Mouse (Mus musculus) left cerebral cortex, postnatal 25 days (tissue): Measurements from ENCODE around the gene 4930432K21Rik. TPM values are rescaled to one million over a fixed set of nuclear protein-coding genes. Genes with fewer than 3 reads are reported as not detected.

ENCODE experiments used
- DNase-seq, 2 experiments: peaks; one replicate each; pipeline ENCODE4 v3.0.0; 2022; ENCODE audit warnings: low spot score in 2 of 2, mixed read lengths in 1 of 2
- intact Hi-C: fragments of 180-260 bp; cut with DNase I; formaldehyde crosslinking; loops from one replicate; pipeline ENCODE4 v1.15.1; 2025
- total RNA-seq, 2 experiments: library from RNA; stranded (reverse); gene quantifications; 2 replicates each; pipeline ENCODE4 v1.2.3; 2021

4930432K21Rik gene
- total RNA-seq, 2 experiments from 2014 or later = 1.4 to 1.6 TPM

DNA sequence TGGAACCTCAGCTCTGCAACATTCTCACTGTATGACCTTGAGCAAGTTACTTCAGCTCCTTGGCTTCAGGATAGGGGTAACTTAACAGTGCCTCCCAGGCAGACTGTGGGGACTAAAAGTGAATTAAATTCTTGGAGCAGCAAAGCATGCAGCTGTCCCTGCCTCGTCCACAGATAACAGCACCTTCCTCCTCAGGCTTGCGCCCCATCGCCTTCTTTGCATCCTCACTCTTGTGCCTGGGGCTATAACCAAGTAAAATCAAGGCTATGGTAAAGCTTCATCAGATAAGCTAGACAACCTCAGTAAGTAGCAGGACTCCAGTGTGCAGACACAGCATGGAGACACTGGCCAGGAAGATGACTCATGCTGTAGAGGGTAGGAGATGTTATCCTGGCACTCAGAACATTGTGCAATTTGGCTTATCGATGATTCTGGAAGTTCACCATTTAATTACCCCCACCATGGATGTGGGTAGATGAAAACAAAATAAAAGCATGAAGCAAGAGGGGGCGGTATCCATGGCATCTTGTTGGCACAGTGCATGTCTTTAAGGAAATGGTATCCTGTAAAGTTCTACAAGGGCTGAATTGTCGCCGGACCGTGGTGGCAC, 3.1 kb upstream of the 4930432K21Rik start:
- intact Hi-C loops = no loop called here
- DNase-seq = peak in 1 of 2 experiments; percentile 27

- intact Hi-C loops = no loop called here
- peak in 1 of 2 experiments; percentile 8 for DNase-seq
Measured at GRCm38 (mm10) chr8:84147324-84147766, 480 bp upstream of the 4930432K21Rik start.

- intact Hi-C loops = no loop called here
Measured at GRCm38 (mm10) chr8:84148531-84148850, 666 bp downstream of the 4930432K21Rik start.

DNA sequence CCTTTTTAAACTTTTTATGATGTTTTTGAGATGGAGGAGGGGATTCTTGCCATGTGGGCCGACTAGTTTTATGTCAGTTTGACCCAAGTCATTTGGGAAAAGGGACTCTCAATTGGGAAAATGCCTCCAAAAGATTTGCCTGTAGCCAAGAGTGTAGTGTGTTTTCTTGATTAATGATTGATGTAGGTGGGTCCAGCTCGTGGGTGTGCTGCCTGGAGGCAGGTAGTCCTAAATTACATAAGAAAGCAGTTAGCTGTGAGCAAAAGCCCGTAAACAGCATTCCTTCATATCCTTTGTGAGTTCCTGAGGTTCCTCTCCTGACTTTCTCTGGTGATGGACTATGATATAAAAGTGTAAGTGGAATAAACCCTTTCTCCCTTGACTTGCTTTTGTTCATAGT, 1.4 kb downstream of the 4930432K21Rik start:
- intact Hi-C loops = no loop called here
- no peak for DNase-seq

More at GRCm38 (mm10) chr8:84148531-84148850, 666 bp downstream of the 4930432K21Rik start:
- no peak for DNase-seq

GRCm38 (mm10) chr8:84157620-84158019, 9.8 kb downstream of the 4930432K21Rik start:
- intact Hi-C loops = no loop called here
- DNase-seq = no peak

DNA sequence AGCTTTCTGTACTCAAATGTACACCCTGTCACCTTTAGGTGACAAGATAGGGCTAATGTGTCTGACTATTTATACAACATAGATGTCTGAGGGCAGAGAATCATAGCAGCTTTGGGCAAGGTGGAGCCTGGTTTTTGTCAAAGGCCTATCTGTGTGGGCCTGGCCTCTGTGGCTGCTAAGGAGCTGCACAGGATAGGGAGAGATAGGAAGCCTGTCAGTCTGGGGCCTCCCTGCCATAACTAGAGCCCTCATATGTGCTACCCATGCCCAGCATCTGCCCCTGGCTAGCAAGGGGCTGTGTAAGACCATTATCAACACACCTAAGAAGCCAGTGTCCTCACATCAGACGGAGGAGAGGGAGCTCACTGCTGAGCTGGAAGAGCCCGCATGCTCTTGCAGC, 19.9 kb downstream of the 4930432K21Rik start:
- intact Hi-C loops = no loop called here
- DNase-seq = no peak

GRCm38 (mm10) chr8:84170096-84170495, 22.3 kb downstream of the 4930432K21Rik start:
- intact Hi-C loops = loop anchor here (5.0 kb wide), 1 partner anchor 133 kb away; no protein-coding TSS in a partner anchor
- DNase-seq = no peak

GRCm38 (mm10) chr8:84173861-84174260, 26.0 kb downstream of the 4930432K21Rik start:
- DNase-seq = no peak
- intact Hi-C loops = loop anchor here (5.0 kb wide), 1 partner anchor 137 kb away; no protein-coding TSS in a partner anchor

DNA sequence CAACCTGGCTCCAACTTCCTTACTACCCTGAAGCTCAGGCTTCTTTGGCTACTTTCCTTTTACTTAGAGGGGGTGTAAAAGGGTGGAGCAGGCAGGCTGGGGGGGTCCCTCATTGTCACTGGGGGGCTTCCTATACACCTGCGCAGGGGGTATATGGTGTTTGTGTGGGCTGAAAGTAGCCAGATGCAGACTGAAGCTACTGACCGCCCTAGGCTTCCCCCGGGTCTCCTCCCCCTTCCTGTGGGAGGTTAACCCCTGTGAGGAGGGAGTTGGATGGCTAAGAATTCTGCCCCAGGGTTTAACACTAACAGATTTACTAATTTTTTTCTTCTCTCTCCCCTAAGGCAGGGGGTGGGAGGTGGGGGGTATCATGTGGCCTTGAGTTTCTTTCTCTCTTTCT, 28.7 kb downstream of the 4930432K21Rik start:
- no peak for DNase-seq
- intact Hi-C loops = no loop called here

DNA sequence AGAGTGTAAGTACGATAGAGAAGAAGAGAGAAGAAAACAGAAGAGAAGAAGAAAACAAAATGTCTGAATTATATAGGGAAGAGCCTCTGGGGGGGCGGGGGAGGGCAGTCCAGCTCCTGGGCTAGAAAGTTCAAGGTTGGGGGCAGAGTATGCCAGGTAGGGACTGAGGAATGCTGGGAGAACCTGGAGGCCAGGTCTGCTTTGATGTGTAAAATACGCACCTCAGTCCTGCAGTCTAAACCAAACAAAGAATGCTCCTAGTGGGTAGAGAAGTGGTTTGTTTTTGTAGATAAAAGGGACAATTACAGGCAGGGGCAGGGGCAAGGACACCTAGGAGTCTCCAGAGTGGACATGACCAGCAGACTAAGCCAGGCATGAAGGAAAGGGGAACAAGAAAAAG, 29.6 kb downstream of the 4930432K21Rik start:
- DNase-seq = no peak
- intact Hi-C loops = no loop called here

GRCm38 (mm10) chr8:84178592-84178991, 30.8 kb downstream of the 4930432K21Rik start:
- DNase-seq = no peak
- intact Hi-C loops = no loop called here

- intact Hi-C loops = no loop called here
Measured at GRCm38 (mm10) chr8:84179946-84180345, 32.1 kb downstream of the 4930432K21Rik start.

DNA sequence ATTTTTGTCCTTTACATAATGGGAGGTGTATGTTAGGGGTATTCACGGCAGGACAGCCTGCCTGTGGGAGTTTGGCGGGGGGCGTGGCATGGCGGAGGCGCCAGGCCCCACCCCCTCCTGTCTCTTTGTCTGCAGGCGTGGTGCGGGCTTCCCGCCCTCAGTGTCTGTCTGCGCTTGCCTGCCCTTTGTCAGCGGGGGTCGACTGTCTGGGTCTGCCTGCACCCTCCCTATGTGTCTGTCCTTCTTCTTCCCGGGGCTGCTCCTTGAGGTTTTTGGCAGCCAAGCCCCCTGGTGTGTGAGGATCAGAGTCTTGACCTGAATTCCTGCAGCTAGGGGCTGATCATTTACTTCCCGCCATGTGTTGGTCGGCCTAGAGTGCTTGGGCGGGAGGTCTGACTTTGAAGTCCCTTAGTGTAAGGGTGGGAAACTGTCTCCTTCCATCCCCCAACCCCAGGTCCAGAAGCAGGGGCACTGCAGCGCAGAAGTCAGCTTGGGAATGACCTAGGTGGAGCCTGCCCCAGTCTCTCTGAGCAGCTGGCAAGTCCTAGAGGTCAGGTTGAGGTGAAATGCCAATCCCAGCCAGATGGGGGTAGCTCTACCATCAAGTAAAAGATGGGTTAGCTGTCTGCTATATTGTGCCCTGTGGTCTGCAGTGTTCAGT, 32.8 kb downstream of the 4930432K21Rik start:
- peak in 1 of 2 experiments; percentile 22 for DNase-seq
- intact Hi-C loops = no loop called here

More at GRCm38 (mm10) chr8:84179946-84180345, 32.1 kb downstream of the 4930432K21Rik start:
- no peak for DNase-seq

- no peak for DNase-seq
- intact Hi-C loops = no loop called here
Measured at GRCm38 (mm10) chr8:84182833-84183232, 35.0 kb downstream of the 4930432K21Rik start.

DNA sequence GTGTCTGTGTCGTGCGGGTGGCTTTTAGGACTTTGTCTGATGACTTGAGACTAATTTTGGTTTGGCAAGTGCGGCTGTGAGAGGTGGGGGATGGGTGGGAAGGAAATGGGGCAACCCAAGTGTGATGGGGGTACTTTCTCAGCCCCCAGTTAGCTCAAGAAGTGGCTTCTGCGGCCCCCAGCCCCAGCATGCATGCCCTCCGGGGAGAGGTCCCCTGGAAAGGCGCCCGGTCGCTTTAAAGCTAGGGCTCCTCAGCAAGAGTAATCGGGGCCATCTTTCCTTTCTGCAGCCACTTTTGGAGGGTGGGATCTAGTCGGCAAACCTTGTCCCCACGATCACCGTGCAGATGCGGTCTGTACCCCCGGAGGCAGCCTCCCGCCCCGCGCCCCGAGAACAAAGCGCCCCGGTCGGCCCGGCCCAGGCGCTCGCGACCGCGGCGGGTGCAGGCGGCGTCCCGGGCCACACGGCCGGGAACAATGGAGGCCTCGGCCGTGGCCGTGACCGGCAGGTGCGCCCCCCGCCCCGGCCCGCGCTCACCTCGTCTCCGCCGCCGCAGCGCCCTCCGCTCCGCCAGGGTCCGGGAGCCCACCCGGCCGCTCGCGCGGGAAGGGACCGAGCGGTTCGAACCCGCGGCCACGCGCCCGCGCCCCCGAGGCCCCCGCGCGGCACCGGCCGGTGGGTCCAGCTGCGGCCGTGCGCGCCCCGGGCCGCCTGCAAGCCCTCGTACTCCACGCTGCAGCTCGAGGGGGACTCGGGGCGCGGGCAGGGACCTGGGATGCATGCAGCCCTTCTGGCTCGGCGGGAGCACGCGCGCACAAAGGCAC, 35.6 kb downstream of the 4930432K21Rik start:
- DNase-seq = peak in 1 of 2 experiments; percentile 14
- intact Hi-C loops = no loop called here

GRCm38 (mm10) chr8:84184085-84185043, 36.5 kb downstream of the 4930432K21Rik start:
- DNase-seq = peak in 1 of 2 experiments; percentile 11
- intact Hi-C loops = loop anchor here (5.0 kb wide), 1 partner anchor 98 kb away; no protein-coding TSS in a partner anchor

GRCm38 (mm10) chr8:84185117-84185516, 37.3 kb downstream of the 4930432K21Rik start, which contains the start of gene Nanos3:
TSS of gene Nanos3 (minus strand) at chr8:84185217.
- DNase-seq = no peak
- intact Hi-C loops = loop anchor here (5.0 kb wide), 1 partner anchor 97 kb away; no protein-coding TSS in a partner anchor

- DNase-seq = peak; percentile 82 to 85
- intact Hi-C loops = loop anchor here (2.0 to 5.0 kb wide), 2 partner anchors 96 to 170 kb away; no protein-coding TSS in a partner anchor
Measured at GRCm38 (mm10) chr8:84186547-84186946, 38.7 kb downstream of the 4930432K21Rik start.
